Mouse (Mus musculus): ENCODE results near the gene Gm5478.

GRCm38 (mm10) chr15:101627884-101628283, 19.3 kb downstream of the Gm5478 start, which contains the start of gene Gm5414:
- TF ChIP-seq CTCF (IDR thresholded peaks at IDR 0.05; ENCODE audit: extremely low read depth, insufficient read depth, insufficient read length, insufficient replicate concordance) (no peak), POLR2A (IDR thresholded peaks at IDR 0.05; ENCODE audit: low read depth, low read length) (no peak)

Data from spleen, adult 2 months (tissue).